Mouse (Mus musculus): ENCODE data around the gene St8sia2.
"Not testable (repeated sequence)": the region's sequence is repeated elsewhere in the genome, so short reads cannot be mapped to it uniquely, and the experiment has no call there.

The St8sia2 gene

GRCm38 (mm10) chr7:73972157-73972556 lies 41.3 kb downstream of the St8sia2 start:
- DNase-seq, result not testable (repeated sequence)

- DNase-seq, result no peak
These were observed 48.3 kb downstream of the St8sia2 start for GRCm38 (mm10) chr7:73965164-73965563.

GRCm38 (mm10) chr7:73962431-73962830 lies 51.1 kb downstream of the St8sia2 start:
- DNase-seq, result no peak

- peak; percentile 35 to 51 for DNase-seq
These were observed 59.0 kb downstream of the St8sia2 start for GRCm38 (mm10) chr7:73954441-73954840.

- no peak for DNase-seq
These were observed 60.4 kb downstream of the St8sia2 start for GRCm38 (mm10) chr7:73953131-73953530.

GRCm38 (mm10) chr7:73941640-73942039 lies 71.8 kb downstream of the St8sia2 start:
- DNase-seq, result peak; percentile 80 to 84

- no peak for DNase-seq
These were observed 74.3 kb downstream of the St8sia2 start for GRCm38 (mm10) chr7:73939236-73939635.

- DNase-seq, result no peak
These were observed 75.3 kb downstream of the St8sia2 start for GRCm38 (mm10) chr7:73938046-73938810.

GRCm38 (mm10) chr7:73936119-73936518 lies 77.4 kb downstream of the St8sia2 start:
- no peak for DNase-seq

GRCm38 (mm10) chr7:73935703-73936102 lies 77.8 kb downstream of the St8sia2 start:
- no peak for DNase-seq

GRCm38 (mm10) chr7:73933036-73933435 lies 80.5 kb downstream of the St8sia2 start:
- DNase-seq, result no peak

- no peak for DNase-seq
These were observed 92.5 kb downstream of the St8sia2 start for GRCm38 (mm10) chr7:73920921-73921485.

- DNase-seq, result no peak
These were observed 95.7 kb downstream of the St8sia2 start for GRCm38 (mm10) chr7:73917633-73918311.

- DNase-seq, result no peak
These were observed 101.6 kb downstream of the St8sia2 start for GRCm38 (mm10) chr7:73911899-73912298.

- DNase-seq, result no peak
These were observed 102.6 kb downstream of the St8sia2 start for GRCm38 (mm10) chr7:73910843-73911242.

- DNase-seq, result no peak
These were observed 103.9 kb downstream of the St8sia2 start for GRCm38 (mm10) chr7:73909432-73910205.

GRCm38 (mm10) chr7:73894506-73894905 lies 119.0 kb downstream of the St8sia2 start:
- no peak for DNase-seq

- no peak for DNase-seq
These were observed 121.7 kb downstream of the St8sia2 start for GRCm38 (mm10) chr7:73891830-73892229.

GRCm38 (mm10) chr7:73890891-73891610 lies 122.4 kb downstream of the St8sia2 start:
- DNase-seq, result no peak

GRCm38 (mm10) chr7:73890466-73890865 lies 123.0 kb downstream of the St8sia2 start:
- no peak for DNase-seq

Data from kidney, postnatal 25 days (tissue).